Mouse (Mus musculus) neutrophil, adult 5-6 weeks (primary cell): ENCODE results near the gene Hepacam. TPM values are rescaled to one million over a fixed set of nuclear protein-coding genes. Genes with fewer than 3 reads are reported as not detected.

Experiments
- ATAC-seq: fragments of 151-379, 151-347 bp; 2 replicates; pipeline ENCODE4 v1.8.0; 2017; ENCODE audit warnings: mild to moderate bottlenecking, moderate TSS enrichment; ENCODE audit not compliant: insufficient number of reproducible peaks, poor library complexity, low FRiP score, severe bottlenecking; ENCODE audit errors: extremely low read depth
- total RNA-seq: library from RNA; stranded (forward); fragments of 200-1000 nt; gene quantifications from 2 replicates; pipeline ENCODE4 v1.2.3, GENCODE M21; 2017

Gene Hepacam
- not detected in 2 replicates for total RNA-seq

DNA sequence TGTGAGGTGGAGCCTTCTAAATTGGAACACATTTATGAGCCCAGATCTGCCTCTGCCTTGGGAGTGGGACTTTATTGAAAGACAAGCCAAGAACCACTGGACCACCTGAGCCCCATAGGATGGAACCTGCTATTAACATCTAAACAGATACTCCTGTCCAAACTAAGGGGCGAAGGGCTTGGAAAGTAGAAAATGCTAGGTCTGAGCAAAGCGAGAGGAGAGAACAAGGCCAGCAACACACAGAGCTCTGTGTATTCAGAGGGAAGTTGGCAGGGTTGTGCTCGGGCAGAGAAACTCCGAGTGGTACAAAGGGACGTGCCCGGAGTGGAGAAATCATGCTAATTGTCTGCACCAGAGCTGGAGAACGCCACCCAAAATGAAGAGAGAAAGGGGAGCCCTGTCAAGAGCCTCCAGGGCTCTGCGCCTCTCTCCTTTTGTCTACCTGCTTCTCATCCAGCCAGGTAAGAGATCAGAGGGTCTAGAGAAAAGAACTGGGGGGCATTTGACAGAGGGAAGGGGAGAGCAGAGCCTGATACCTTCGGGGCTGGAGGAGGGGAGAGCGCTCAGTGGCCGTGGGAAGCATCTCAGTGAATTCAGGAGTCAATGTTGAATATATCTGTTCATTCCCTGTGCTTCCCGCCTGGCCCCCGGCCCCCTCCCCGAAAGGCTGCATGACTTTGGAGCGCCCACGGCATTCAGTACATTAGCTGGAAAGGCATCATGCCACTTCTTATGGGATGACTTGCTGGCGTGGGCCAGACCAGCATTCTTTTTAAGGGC lies at the start of gene Hepacam:
Gene Hepacam, plus strand, starts transcription at position 51 of the 780 bp plus-strand sequence.
- ATAC-seq, result no peak

DNA sequence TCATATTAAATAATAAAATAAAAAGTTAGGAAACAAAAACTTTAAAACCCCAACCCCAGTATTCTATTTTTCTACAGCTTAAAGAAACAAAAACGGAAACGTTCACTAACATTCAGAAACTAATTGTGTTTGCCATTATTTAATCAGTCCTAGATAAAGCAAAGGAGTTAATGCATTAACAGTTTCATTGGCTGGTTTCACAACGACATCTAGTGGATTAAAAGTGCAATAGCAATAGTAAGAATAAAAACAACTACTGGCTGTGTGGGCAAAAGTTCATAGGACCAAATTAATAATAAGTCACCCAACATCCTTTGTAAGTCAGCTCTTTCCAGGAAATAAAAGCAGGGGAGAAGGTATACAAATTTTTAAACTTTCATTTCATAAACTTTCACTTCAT lies 37.7 kb upstream of the Hepacam start:
- ATAC-seq, result peak; percentile 67; the same call in 1 of the 2 replicates

DNA sequence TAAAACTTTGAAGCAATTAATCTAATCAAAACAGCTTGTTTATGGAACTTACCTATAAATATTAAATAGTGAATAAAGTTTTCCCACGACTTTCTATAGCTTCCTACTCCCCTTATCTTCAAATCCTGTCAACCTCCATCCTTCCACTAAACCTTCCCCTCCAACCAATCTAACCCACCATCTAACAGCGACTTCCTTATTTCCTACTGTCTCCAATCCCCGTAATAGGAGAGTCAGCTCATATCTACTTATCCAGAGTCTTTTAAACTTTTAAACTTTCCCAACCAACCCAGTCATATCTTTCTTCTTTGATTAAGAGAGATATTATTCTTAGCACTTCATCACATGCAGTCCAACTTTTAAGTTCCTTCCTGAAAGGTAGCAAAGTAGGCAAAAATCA lies 21.7 kb upstream of the Hepacam start:
- ATAC-seq, result no peak

DNA sequence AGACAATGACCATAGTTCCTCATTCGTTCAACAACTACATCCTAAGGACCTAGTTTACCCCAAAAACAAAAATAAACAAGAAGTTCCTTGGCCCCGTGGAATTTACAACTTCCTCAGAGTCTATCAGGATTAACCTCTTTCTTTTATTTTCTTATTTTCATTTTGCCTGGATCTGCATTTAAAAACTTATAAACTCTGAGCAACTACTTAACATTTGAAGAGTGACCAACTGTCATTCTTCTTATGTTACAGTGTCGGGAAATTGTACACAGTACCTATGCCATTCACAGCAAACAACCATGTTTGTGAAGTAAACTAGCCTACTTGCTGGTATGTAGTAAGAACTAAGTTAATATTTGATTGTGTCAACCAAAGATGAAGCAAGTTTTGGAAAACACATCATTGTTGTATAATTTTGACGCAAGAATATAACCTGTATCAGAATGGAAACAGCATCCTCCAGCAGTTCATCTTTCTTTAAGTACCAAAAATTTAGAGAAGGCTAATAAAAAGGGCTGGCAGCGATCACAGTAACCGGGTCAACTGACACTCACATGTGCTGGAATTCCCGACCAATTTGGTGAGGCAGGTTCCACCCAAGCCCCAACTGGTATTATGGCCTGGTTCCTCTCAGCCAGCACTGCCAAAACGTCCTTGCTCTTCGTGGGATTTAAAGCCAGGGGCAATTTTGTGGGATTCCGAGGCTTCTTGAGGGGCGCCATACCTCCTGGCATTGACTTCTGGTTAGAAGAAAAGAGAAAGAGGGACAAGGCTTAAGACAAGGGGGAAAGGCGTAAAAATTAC lies 19.8 kb upstream of the Hepacam start:
- ATAC-seq, result no peak

DNA sequence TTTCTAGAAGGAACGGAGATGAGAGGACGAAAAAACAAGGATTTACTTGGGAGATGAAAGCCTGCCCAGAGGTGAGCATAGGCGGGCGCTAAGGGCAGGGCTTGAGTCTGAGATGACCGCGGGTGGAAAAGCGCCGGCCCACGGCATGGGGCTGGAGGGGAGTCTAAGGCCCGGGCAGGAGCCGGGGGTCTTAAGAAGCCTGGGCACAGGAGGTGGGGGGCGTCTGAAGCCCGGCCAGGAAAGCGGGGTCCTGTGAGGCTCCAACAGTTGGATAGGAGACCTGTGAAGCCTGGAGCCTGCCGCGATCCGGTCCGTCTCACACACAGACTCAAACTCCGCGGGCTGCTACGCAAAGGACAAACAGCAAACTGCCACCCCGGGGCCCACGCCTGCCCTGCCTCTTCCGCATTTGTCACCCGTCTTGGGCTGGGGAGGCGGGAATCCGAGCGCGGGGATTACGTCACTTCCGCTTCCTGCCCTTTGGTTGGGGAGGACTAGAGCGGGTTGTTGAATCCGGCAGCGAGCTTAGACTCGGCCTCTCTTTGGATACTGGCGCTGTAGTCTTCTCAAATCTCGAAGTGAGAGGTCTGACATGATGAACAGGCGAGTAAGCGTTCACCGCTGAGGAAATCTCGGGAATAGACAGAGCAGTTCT lies 19.0 kb upstream of the Hepacam start, which contains the start of gene Ccdc15:
Gene Ccdc15, minus strand, starts transcription at position 445 of the 655 bp plus-strand sequence.
- peak; percentile 99 for ATAC-seq

DNA sequence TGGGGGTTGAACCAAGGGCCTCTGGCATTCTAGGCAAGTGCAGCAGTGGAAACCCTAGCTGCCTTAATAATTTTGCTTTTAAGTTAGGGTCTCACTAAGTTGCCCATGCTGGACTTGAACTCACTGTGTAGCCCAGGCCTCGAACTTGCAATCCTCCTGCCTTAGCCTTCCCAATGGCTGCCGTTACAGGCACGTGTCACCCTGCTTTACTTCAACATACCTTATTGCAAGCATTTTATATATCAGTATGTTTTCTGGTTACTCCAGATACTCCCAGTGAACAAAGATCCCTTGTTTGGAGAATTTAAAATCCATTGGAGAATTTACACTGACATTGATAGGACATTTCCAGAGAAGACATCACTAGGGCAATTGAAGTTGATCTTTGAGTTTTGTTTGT lies 18.1 kb upstream of the Hepacam start:
- ATAC-seq, result no peak

DNA sequence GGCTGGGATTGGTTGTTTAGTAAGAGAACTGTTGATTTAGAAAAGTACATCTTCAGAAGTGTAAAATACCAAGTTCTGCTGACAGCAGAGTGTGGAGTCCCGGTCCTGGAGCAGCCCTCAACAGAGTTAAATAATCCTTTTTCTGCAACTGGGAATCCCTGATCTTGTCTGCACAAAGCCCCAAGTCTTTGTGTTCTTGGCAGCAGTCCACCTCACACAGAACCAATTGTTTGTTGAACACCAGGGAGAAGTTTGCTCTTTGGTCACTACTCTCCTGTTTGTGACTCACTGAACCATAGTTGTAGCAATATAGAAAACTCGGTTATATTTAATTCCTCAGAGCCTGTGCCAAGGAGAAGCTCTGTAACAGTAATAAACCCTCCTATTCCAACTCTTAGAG lies 15.9 kb upstream of the Hepacam start:
- no peak for ATAC-seq

DNA sequence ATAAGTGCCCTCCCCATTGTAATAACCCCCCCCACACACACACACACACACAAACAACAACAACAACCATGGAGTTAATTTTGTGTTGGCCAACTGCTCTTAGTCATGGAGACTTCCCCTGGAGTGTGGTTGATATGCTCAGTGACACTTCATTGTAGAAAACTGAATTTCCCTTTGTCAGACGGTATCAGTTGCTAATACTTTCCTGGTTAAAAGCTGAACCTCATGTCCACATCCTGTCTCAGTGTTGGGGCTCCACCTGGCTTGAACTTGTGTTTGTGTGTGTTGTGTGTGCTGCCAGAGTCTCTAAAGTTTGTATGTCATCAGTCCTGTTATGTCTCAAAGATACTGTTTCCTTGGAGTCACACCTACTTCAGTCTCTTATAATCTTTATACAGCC lies 12.7 kb upstream of the Hepacam start:
- no peak for ATAC-seq

DNA sequence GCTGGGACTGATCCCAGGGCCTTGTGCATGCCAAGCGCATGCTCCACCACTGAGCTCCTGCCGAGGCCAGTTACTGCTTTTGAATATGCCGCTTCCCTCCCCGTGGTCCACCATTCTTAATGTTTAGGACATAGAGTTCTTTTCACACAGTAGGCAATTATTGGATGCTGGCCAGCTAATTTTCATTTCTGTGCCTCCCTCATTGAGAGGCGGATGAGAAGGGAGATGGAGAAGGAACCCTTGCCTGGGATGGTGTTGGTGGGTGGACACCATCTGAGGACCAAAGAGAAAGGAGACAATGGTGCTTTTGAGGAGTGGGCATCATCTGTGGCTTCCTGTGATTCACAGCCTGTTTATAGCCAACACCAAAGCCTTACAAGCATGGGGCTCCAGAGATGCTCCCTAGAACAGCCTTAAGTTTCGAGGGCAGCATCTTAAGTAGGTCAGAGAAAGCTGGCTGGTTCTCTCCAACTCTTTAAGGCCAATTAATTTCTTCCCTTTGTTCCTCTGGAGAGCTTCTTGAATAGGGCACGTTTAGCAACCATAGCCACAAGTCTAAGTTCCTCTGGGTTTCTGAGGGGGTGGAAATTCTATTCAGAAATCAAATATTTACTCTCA lies 8.3 kb upstream of the Hepacam start:
- no peak for ATAC-seq

DNA sequence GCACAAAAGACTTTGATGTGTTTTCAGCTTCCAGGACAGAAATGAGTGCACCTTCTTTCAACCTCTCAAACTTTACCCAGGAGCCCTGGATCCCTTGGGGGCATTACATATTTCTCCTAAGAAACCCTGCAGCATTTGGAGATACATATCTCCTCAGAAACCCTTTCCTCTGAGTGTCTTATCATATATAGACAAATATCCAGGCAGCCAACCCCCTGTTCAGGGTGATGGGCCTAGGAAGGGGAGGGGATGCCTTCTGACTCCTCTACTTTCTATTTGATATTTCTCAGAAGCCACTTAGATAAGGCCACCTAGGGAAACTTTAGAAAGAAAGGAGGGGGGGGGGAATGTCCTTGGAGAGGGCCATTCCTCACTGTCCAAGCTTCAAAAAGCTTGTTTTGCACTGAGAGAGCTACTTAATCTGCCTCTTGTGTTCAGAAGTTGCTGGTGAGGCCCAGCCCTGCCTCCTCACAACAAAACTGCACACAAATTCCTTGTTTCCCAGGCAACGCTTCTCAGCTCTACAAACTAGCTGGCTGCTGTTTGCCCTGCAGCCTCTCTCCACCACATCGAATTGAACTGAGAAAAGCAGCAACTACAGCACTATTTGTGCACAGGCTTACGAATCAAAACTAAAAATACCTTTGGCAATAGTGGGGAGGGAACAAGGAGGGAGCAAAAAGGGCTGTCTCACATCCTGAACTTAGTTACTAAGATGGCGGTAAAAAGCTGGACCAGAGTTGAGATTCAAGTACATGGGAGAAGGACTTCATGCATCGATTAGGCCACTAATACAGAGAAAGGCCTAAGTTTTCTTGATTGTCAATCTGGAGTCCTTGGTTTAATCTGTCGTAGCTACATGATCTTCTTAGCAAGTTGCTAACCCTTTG lies 7.6 kb upstream of the Hepacam start:
- no peak for ATAC-seq

DNA sequence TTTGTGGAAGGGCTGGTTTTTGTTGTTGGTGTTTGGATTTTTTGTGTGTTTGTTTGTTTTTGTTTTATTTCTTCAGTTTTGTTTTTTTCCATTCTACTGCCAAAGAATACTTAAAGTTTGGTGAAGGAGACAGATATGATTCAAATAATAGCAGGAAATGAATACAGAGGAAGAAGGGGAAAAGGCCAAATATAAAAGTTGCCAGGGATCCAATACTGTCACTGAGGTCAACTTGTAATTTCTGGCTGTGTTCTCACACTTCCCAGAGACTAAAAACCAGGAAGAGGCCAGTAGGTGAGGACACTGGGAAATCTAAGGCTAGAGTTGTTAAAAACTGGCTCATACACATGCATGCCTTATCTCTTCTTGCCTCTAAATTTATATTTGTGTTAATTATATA lies 5.1 kb upstream of the Hepacam start:
- ATAC-seq, result no peak

DNA sequence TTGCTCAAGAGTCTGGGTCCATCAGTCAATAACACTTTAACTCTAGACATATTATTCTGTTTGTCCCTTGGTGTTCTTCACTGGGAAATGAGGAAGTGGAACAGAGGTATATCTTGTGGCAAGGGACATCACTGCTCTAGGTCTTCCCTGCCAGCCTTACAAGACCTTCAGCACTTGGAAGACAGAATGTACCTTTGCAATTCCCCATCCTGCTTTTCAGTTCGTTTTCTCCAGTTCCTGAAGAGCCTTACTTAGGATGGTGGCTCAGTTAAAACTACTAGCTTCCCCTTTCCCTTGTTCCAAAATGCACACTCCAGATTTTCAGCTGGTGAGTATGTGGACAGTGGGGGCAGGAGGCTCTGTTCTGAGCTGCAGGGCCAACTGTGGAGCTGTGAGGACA lies 4.3 kb upstream of the Hepacam start:
- ATAC-seq, result no peak

DNA sequence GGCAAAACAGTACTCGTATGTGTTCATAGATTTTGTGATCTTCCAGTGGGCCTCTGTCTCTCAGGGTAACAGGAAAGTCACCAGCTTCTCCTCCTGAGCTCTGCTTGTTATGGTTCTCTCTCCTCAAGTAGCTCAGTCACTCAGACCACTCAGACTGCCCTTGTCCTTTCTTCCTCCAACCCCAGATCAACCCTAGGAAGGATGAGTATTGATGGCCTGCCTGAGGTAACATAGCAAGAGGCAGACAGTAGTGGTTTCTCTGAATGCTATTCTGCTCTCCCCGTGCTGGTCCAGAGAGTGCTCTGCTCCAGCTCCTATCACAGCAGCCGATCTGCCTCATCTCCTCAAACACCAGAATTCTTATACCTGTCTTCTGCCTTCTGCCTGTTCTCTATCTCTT lies 3.6 kb upstream of the Hepacam start:
- no peak for ATAC-seq

DNA sequence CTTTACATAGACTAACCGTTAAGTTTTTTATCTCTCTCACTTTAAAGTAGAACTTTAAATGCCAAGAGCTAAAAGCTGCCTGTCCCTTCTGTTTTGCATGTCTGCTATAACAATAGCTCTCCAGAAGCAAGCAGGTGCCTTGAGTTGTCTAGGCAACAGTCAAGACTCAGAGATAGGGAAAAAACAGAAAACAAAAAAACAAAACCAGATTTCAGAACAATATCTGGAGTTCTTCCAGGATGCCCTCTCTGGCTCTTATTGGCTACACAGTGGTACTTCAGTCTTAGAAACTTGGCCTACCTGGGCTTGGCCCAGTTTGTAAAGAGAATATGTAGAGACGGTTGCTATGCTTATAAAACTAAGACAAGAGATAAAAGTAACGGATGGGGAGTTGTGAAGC lies 2.8 kb upstream of the Hepacam start:
- ATAC-seq, result no peak

DNA sequence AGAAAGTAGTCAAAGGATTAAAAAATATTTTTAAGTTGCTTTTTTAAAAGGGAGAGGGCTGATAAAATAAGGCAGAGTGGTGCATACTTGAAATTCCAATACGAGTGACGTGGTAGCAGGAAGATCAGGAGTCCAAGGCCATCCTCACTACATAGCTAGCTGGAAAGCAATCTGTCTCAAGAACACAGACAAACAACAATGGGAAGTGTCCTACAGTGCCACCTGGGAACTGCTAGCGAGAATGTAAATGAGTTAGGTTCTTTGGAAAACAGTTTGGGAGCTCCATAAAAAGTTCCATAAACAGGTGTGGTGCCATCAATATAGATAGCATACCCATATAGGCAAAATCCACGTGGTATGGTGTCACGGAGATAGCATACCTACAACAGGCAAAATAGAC lies 1.4 kb upstream of the Hepacam start:
- ATAC-seq, result no peak

DNA sequence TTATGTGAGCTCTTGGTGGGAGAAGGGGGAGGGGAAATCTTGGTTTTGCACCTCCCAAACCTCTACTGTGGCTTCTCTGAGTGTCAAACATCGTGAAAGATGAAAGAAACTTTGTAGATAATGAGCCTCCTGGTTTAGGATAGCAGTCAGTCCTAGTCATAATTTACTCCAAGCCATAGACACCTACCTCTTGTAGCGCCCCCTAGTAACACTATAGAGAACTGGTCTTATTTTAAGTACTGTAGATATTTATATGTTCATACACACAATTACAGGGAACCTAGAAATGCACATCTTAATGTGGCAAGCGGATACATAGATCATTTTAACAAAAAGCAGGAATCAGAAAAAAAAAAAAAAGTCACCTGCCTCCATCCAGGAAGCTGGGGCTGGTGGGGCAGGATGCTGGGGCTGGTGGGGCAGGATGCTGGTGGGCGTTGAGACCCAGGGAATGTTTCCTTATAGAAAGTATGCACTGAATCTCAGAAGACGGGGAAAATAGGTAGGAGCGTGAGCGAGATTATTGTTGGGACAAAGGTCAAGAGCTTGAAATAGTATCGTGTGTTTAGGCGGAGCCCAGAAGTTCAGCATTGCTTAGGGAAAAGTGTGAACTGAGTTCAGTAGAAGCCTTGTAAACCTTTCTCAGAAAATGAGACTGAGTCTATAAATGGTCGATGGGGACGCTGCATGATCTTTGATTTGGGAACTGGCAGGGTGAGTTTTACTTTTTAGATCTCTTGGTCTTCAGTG lies 1.1 kb downstream of the Hepacam start:
- no peak for ATAC-seq

DNA sequence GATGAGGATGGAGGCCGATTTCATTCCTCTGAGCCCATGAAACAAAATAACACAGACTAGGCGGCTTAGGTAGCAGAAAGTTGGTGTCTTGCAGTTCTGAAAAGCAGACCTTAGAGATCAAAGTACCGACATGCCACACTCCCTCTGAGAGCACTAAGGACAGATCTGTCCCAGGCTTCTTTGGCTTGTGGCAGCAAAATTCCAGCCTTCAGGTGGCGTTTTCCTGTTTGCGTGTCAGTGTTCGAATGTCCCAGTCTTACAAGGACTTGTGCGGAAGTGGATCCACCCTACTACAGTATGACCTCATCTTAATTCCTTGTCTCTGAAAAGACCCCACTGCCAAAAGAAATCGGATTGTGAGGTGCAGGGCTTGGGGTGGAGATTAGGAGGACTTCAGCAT lies 1.7 kb downstream of the Hepacam start:
- no peak for ATAC-seq
